Mouse (Mus musculus) monocyte, adult 2 months (primary cell): ENCODE measurements around the gene Ssxb5.
"Not testable (repeated sequence)": the region's sequence is repeated elsewhere in the genome, so short reads cannot be mapped to it uniquely, and the experiment has no call there.

Experiments used
- DNase-seq, 2 experiments: peaks; one replicate each; pipeline ENCODE4 v3.0.0; 2022; ENCODE audit warnings: low spot score in 2 of 2, low read depth in 1 of 2

Gene Ssxb5

GRCm38 (mm10) chrX:8803391-8803790, at the start of gene Ssxb5:
TSS of gene Ssxb5 (plus strand) at chrX:8803691.
- not testable (repeated sequence) for DNase-seq

DNA sequence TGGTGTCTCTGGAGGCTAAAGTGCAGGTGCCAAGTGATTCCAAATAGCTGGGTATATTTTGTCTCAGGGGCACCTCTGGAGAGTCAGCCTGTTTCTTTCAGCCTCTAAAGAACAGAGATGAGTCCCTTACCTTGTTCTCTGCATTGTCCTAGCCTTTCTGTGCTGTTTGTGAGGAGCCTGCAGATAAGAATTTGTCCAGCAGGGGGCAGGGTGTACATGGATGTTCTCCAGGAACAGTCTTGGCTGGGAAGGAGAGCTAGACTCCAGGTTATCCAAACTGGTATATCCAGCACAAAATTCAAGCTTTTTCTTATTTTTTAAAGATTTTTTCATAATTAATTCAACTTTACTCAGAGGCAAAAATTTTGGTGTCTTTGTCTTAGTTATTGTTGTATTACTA, 28.6 kb downstream of the Ssxb5 start:
- no peak for DNase-seq

- no peak for DNase-seq
Observed at GRCm38 (mm10) chrX:8843694-8844093, 40.2 kb downstream of the Ssxb5 start, which contains the start of gene Gm6592. TSS of gene Gm6592 (plus strand) at chrX:8843994.

GRCm38 (mm10) chrX:8852486-8852885, 49.0 kb downstream of the Ssxb5 start:
- no peak for DNase-seq
